Mouse (Mus musculus): Measurements from ENCODE around the gene Kcnj3.
"Not testable (repeated sequence)": the region's sequence is repeated elsewhere in the genome, so short reads cannot be mapped to it uniquely, and the experiment has no call there.

Kcnj3 gene

DNA sequence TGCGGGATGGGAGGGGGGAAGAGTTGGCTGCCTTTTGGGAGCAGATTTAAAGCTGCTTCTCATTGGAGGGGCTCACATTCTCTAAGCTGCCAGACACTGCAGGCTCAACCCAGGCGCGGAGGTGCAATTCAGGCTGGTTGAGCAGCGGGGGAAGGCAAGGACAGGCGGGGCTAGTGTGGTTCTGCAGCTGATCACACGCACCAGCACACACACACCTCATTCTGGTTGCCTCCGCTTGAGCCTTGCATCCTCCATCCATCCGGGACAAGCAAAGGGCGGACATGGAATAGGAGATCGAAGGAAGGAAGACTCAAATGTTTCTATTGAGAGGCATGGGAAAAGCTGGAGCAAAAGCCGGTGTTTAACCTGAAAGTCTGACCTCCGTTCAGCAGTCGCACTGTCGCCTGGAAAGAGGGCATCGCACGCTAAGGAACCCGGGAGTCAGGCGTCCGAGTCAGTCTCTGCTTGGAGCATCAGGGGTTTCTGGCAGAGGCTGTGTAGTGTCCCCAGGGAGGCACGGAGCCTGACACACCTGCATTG is at the start of gene Kcnj3:
Gene Kcnj3 (plus strand): TSS at position 250 of the 540 bp plus-strand sequence.
- peak; percentile 74 for DNase-seq

DNA sequence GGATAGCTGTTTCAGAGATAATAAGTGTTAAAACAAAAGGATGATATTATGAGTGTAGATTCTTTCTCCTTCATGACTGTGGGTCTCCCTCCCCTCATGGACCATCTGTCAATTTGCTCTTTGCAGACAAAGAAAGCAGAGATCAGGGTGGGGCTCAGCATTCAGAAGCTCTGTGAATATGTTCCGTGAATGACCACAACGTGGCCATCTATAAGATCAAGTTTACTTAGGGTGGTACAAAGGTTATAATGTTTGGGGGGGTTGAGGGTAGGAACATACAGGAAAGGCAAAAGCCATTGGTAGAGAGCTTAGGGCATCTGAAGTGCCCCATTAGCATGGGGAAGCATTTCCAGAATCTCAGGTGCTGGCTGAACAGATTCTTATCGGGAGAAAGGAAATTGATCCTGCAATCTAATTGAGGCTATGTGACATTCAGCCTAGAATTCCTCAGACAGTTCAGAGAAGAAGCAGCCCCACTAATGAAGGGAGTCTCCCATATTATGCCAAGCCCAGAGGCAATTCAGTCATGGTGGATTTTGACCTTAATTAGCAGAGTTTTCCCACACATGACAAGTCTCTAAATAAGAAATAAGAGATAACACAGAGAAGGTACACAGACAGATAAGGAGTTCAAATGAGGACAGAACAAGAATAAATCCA is 45.3 kb upstream of the Kcnj3 start:
- no peak for DNase-seq

DNA sequence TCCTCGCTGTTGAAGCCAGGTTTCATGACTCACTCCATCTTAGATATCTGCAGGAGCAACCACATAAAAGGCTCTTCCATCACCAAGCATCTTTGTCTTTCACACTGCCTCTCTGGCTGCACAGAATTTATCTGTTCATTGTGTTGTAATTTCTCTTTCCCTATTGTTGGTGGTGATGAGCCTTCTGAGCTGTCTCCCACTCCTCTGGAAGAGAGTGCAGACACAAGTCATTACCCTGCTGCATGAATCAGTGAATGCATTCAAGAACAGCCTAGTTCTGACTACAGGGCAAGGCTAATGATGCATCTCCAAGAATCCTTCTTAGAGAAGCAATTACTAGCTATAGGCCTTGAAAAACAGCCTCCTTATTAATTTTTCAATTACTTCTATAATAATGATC is 30.5 kb upstream of the Kcnj3 start:
- no peak for DNase-seq

DNA sequence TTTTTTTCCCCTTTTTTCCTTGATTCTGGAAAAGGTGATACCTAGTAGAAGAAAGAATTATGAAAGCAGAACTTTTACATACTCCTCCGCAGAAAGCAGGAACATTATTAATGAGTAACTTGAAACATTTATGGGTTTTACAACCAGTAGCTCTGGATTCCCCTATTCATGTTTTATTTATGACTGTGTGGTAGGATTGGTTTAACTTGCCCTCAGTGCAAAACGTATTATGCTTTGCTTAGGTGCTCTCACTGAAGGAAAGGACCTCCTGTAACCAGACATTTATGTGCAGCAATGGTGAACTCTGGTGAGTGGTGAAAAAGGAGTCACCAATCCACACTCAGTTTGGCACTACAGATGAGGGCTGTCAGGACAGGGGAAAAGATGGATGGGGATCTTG is 8.1 kb upstream of the Kcnj3 start:
- DNase-seq: no peak

DNA sequence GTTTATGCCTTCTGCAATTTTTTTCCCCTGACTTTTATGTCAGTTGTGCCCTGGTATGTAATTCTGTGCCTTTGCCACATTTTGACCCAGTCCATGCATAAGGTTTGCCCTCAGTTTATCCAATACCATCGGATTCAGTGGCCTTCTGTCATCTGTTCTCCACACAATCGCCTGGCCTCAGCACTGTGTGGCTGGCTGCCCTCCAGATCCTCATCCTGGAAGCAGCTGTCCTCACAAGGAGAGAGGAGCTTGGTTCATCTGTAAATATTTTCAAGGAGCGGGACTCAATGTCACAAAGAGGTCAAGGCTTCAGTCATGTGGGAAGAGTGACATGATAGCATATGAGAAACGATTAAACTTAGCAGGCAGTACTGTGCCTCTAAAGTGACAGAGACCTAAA is 3.7 kb upstream of the Kcnj3 start:
- peak; percentile 63 for DNase-seq

DNA sequence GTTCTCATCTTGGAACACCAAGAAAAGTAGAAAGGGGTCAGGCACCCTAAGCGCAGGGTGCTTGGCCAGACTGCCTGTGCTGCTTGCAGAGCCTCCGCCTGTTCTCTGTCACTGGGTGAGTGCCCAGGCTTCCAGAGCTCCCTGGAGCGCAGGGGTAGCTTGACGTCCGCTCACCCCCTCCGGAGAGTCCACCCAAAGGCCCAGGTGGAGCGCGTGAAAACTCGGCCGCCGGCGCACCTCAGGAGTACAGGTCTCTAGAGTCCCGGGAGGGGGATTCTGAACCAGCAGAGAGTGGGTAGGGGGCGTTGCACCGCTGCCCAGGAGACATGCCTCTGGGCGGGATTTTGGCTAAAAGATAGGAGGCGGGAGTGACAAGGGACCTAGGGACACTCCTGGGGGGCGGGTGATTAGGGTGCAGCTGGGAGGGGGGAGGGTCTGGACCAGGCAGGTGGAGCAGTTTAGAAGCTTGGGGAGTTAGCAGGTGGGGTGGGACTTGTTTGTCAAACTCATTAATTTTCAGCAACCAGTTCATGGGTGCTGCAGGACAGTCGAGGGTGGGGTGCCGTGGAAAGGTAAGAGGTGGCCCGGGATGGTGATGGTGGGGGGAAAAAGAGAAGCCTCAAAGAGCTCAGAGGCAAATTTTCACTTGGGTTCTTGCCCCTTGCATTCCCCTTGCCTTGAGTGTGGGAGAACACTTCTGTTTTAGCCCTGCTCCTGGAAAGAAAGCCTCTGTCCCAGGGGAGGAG is 664 bp downstream of the Kcnj3 start:
- peak; percentile 59 for DNase-seq

DNA sequence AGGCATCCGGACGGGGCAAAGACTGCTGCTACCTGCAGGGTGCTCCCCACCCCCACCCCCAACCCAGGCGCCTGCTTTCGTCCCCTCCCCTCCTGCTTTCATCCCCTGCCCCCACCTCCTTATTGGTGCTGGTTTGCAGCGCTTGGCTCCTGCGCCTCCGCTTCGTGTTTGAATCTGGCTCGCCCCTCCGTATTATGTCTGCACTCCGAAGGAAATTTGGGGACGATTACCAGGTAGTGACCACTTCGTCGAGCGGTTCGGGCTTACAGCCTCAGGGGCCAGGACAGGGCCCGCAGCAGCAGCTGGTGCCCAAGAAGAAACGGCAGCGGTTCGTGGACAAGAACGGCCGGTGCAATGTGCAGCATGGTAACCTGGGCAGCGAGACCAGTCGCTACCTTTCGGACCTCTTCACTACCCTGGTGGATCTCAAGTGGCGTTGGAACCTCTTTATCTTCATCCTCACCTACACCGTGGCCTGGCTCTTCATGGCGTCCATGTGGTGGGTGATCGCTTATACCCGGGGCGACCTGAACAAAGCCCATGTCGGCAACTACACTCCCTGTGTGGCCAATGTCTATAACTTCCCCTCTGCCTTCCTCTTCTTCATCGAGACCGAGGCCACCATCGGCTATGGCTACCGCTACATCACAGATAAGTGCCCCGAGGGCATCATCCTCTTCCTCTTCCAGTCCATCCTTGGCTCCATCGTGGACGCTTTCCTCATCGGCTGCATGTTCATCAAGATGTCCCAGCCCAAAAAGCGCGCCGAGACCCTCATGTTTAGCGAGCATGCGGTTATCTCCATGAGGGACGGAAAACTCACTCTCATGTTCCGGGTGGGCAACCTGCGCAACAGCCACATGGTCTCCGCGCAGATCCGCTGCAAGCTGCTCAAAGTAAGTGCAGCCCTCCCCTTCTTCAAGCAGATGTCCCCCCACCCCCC is 1.5 kb downstream of the Kcnj3 start:
- DNase-seq: peak; percentile 43

DNA sequence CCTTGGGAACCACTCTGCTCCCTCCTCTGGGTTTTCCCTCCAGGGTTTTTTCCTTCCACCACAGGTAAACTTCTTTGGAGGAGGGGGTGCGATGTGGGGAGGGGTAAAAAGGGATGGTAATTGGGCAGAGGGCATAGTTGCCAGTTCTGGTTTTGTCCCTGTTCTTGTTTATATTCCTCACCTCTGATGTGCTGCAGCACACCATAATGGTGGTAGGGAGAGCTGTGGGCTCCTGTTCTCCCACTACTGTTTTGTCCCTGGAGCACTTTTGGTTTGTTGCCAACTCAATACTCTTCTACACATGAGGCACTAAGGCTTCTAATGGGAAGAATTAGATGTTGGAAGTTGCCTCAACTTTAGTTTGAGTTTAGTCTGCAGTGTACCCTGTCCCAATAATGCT is 2.2 kb downstream of the Kcnj3 start:
- no peak for DNase-seq

DNA sequence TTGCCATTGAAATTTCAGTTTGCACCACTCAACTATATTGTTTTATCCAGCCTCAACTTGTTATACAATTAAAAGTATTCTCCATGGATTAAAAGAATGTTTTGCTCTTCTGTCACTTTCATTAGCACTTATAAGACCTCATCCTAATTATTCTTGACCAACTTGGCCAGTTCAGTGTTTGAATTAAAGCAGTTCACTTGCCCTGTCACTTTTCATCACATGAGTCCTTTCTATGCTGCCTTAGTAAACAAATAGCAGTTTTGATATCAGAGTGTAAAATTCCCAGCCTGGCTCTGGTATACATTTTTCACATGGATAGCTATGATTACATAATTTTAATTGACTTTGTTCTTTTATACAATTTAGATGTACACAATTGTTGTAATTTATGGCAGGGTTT is 3.4 kb downstream of the Kcnj3 start:
- DNase-seq: no peak

DNA sequence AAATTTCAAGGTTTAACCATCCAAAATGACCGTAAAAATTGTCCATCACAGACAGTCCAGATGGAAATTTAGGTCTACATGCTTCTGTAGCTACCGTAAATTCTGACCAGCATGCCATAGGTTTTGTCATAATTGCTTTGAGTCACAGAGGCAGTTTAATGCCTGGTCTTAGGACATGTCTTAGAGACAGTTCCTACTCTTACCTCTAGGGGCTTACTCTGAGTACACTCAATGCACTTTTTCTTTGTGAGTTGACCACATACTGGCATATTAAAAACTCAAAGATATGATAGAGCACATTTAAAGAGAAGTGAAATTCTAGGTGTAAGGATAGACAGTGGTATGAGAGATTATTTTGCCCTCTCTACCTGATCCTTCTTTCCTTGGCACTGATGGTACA is 6.2 kb downstream of the Kcnj3 start:
- no peak for DNase-seq

DNA sequence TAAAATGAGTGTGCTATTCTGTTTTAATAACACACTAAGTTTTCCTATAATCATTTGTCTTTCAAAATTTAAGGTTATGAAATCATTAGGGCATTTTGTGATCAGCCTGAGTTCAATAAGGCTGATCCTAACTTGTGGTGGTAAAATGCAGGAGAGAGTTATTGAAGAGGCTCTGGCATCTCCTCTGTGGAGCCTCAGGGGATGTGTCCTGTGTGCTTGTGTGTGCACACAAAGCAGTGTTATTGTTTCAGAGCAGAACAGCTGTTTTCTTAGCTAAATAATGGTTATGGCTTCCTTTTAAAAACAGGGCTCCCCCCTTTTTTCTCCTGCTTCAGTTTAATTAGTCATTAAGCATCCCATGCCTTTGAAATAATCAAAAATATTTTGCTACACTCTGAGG is 11.5 kb downstream of the Kcnj3 start:
- DNase-seq: no peak

DNA sequence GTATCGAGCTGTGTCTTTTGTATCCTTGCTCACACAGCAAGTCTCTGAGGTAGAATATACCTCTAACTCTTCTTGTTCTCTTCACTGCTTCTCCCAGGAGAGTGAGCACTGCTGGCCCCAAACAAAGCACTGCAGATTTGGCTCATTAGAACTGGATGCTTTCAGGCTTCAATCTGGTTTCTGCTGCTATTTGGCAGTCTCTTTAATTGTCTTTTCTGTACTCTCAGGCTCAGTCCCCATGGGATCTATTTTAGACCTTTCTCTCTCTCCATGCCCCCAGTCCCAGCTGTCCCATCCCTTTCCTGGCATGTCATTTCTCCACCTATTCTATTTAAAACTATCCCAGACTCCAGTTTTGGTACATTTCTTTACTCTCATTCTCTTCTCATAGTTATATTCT is 15.0 kb downstream of the Kcnj3 start:
- peak; percentile 56 for DNase-seq

DNA sequence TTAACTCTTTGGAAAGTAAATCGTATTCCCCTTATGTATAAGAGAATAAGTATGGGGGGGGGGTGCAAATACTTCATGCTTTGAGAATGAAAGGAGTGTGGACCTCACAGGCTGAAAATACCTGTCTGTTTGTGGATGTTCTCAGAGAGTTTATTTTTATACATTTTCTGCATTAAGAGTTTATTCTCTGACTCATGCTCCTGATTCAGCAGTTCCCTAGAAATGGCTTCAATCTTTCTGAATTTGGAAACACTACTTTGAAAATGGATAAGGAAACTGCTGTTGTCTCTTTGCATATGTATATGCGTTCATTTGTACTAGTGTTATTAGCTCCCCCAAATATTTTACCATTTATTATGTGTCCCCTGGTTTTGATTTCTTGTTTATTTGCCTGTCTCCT is 23.4 kb downstream of the Kcnj3 start:
- no peak for DNase-seq

DNA sequence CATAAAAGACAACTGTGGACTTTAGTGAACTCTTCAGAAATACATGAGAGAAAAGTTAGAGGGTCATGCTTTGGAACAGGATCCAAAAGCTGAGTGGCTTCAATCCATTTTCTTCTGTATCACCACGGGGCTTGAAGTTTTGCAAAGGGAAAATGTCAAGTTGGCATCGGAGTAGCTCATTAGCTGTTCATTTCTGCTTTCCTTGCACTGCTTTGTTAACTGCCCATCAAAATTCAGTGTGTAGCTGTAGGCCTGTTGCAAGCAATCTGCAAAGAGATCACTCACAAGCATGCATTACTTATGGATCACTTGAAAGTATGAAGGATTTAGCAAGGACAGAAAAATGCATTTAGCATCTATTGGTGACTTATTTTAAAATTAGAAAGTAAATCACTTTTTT is 33.4 kb downstream of the Kcnj3 start:
- no peak for DNase-seq

DNA sequence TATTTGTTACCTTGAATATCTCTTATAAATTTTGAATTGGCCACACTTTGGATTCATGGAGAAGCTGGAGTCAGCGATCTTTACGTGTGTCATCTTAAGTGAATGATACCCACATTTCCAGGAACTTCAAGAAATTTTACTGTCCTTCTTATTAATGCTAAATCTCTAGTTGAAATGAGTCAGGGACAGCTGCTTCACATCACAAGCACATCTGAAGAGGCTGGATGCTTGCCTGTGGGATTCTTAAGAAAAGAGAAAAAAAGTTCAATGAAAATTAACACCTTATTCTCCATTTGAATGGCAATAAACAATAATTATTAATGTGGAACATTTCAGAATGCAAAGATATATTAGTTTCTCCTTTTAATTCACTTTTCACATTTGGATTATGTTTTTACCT is 34.2 kb downstream of the Kcnj3 start:
- no peak for DNase-seq

DNA sequence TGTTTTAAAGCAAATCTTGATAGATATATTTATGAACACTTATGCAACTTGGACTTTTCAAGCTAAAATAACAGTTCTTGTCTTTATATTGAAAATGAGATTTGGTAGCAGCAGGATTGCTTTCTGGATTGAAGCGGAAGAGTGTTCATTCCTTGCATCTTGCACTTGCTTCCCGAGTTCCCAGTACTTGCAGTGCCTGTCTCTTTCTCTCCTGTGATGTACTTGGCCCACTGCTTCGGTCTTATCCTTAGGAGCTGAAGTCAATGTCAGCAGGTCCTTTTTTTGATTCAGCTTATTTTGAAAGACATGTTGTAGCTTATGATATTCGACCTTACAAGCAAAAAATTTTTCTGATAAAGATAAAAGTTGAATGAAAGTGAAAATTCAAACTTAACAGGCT is 43.7 kb downstream of the Kcnj3 start:
- DNase-seq: no peak

DNA sequence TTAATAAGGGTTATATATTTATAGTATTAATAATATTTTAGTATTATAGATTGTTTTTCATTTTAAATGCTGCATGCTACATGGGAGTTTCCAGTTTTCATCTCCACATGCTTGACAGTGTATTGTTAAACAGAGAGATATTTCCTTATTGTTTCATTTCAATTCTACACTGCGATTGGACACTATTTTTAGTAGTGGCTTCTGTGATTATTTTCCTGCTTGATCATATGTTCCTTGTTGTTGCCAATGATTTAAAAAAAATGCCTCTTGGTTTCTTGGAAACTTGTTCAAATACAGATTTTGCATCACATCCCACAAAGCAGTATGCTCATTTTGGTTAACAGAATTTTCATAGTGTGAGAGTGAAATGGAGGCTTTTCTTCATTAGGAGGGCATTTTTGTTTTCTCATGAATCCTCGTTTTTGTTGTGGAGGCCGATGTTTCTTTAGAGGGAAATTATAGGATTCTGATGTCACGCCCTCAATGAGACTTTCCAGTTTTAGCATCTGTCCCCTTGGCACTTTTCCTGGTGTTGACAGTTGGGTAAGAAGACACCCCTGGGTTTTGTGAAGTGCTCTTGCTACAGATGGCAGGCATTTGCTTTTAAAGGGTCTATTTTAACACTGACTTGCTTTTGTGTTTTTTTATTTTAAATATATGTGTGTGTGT is 44.3 kb downstream of the Kcnj3 start:
- DNase-seq: peak; percentile 81

DNA sequence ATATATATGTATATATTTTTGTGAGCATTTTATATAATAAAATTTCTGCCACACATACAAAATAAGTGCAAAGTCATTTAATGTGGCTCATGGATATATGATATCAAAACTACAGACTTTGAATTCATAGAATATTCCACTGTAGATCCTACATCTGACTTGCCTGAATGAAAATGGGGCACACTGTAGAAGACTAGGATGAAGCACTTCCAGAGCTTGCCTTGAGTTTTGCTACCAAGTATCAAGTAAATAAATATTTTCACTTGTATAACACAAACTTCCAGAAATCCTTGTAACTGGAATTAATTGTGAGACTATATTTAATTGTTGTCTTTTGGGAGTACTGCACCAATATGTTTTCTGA is 44.8 kb downstream of the Kcnj3 start:
- DNase-seq: no peak

DNA sequence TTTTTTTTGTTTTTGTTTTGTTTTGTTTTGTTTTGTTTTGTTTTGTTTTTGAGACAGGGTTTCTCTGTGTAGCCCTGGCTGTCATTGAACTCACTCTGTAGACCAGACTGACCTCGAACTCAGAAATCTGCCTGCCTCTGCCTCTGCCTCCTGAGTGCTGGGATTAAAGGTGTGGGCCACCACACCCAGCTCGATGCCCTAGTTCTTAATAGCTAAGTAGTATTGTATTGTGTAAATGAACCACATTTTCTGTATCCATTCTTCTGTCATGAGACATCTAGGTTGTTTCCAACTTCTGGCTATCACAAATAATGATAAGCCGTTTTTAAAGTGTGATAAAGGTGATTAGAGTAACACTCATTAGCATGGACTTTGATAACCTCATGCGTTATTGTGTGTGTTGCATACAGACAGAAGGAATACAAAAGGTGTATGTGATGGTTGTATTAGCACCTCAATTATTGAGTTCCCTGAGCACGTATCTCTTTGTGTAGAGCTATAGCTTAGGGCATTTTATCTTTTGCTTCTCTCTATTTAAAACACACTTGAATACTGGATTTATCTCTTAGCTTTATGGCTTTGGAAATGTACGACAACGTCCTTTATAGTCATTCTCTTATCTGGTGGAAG is 49.8 kb downstream of the Kcnj3 start:
- DNase-seq: not testable (repeated sequence)

DNA sequence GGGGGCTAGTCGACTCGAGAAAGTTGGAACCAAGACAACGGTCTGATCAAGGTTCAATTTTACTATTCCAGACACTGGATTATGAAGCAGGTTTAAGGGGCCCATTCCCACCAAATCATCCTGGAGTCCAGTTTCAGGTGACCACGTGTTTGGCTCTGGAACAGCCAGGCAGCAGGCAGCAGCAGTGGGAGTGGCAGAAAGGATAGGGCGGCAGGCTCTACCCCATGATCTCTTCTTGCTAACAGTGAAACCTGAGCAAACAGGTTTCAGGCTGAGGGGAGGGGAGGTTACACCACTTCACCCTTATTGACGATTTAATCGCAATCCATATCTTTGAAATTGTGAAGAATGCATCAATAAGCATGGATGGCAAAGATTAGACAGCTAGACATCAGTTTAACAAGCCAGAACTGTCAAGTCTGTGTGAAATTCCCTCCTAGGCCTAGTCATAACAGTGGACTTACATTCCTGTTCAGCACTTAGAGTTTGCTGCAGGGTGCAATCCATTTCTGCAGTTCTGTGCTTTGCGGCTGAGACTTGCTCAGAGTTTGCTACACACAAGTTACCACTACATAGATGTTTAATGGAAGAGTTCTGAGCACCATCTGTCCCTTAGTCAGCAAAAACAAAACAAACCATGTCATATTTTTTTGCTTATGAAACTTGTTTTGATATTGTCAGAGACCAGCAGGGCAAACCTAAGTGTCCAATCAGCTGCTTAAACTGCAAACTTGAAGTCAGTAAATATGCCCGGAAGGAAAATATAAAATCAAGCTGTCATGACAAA is 67.8 kb downstream of the Kcnj3 start:
- DNase-seq: no peak

DNA sequence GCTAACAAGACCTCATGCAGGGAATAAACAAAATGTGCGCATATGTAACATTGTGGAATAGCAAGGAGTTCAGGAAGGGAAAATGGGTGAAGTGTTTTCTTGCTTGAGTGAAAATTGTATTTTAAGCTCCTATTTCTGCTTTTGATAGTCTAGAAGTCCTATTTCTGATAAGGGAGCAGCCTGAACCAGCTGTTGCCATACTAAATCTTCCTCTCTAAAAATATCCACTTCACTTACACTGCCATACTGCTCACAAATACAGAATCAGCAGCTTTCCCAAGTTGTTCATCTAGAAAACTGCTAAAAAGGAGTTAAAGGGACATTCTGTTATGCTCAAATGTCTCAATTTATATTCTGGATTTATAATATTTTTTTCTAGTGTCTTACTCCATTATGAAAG is 69.9 kb downstream of the Kcnj3 start:
- DNase-seq: no peak

DNA sequence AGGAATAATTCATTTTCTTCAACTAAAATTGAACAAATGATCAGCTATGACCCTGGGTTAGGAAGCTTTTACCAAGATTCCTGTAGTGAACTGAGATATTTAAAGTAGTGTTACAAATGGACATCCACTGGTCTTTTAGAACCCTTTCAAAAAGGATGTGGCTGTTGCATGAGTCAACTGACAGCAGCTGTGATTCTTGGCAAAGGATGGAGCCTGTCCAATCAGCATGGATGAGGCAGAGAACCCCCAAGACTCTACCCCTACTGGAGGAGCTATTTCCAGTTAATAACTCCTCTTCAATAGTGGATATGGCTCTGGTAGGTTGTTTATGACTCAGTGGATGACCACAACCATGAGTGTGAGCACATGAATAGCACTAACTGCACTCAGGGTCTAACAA is 81.5 kb downstream of the Kcnj3 start:
- DNase-seq: no peak
